Mouse (Mus musculus) lung, embryonic 15.5 days (tissue): ENCODE results near the gene Swap70. TPM values are rescaled to one million over a fixed set of nuclear protein-coding genes. Genes with fewer than 3 reads are reported as not detected.

Experiments
- ATAC-seq: fragments of 200-750 bp; cut with Nextera tagmentation; 2 replicates; pipeline ENCODE4 v1.8.0; 2017; ENCODE audit warnings: moderate number of reproducible peaks, borderline replicate concordance; ENCODE audit not compliant: low FRiP score, low TSS enrichment; ENCODE audit errors: extremely low read depth
- H3K27ac ChIP-seq: fragments of 300-500 bp; sonication (generic); 2 replicates; pipeline ENCODE4 v1.5.1; 2015; ENCODE audit warnings: moderate library complexity, mild to moderate bottlenecking, inconsistent platforms
- H3K27me3 ChIP-seq: fragments of 300-500 bp; sonication (generic); 2 replicates; pipeline ENCODE4 v1.6.1; 2015; ENCODE audit warnings: inconsistent platforms
- H3K36me3 ChIP-seq: fragments of 300-500 bp; sonication (generic); 2 replicates; pipeline ENCODE4 v1.6.1; 2015; ENCODE audit warnings: inconsistent platforms
- H3K4me1 ChIP-seq: fragments of 300-500 bp; sonication (generic); 2 replicates; pipeline ENCODE4 v1.6.1; 2015; ENCODE audit warnings: inconsistent platforms
- H3K4me2 ChIP-seq: fragments of 300-500 bp; sonication (generic); 2 replicates; pipeline ENCODE4 v1.6.1; 2015; ENCODE audit warnings: inconsistent platforms, mild to moderate bottlenecking, moderate library complexity
- H3K4me3 ChIP-seq: fragments of 300-500 bp; sonication (generic); 2 replicates; pipeline ENCODE4 v1.5.1; 2015; ENCODE audit warnings: mild to moderate bottlenecking, inconsistent platforms
- H3K9ac ChIP-seq: fragments of 300-500 bp; sonication (generic); 2 replicates; pipeline ENCODE4 v1.6.1; 2015; ENCODE audit warnings: inconsistent platforms
- H3K9me3 ChIP-seq: fragments of 300-500 bp; sonication (generic); 2 replicates; pipeline ENCODE4 v1.6.1; 2016; ENCODE audit warnings: inconsistent platforms
- WGBS: fragments of 180-500 bp; shearing (Covaris S2); methylation state at CpG from one replicate; pipeline ENCODE4 v1.1.7; 2015; 5-methylcytosine and 5-hydroxymethylcytosine counted together
- polyA plus RNA-seq: library from polyadenylated mRNA; unstranded; fragments of >200 nt; fragmentation: Nextera tagmentation; extraction: Ambion mirVana; gene quantifications from 2 replicates; pipeline ENCODE4 v1.2.1, GENCODE M21; 2015

The Swap70 gene
- polyA plus RNA-seq, 1 experiment from 2014 or later = 36.1 TPM

GRCm38 (mm10) chr7:110281435-110282256 is 60.1 kb downstream of the Swap70 start:
- no peak for ATAC-seq
- H3K27ac ChIP-seq = no peak overlapping the region
- no peak overlapping the region for H3K4me3 ChIP-seq
- 87% methylated on average over 11 of the region's 11 CpGs for WGBS
- no peak overlapping the region for H3K9ac ChIP-seq
- no peaks in the 10 kb centered on the region for H3K27me3 ChIP-seq
- H3K9me3 ChIP-seq = no peaks in the 10 kb centered on the region
- H3K4me2 ChIP-seq = no peak overlapping the region
- no peaks in the 10 kb centered on the region for H3K4me1 ChIP-seq
- peaks cover 46% of the 10 kb centered on the region for H3K36me3 ChIP-seq

DNA sequence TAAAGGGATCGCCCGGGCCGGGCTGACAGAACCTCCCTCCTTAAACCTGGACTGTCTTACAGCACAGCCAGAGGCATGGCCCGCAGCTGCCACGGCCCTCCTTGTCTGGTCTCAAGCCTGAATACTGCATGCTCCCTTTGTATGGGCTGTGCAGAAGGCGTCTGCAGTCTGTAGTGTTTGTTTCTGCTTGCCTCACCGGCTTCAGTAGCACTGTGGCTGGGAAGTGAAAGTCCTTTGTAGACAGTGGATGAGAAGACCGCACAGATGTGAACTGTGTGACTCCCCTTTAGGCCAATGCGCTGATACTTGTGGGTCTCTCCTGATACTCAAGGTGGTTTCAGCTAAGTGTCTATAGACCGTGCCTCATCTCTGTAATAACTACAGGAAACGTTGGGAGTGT is 61.3 kb downstream of the Swap70 start:
- H3K9me3 ChIP-seq = no peaks in the 10 kb centered on the region
- no peak overlapping the region for H3K9ac ChIP-seq
- no peak overlapping the region for H3K27ac ChIP-seq
- ATAC-seq = no peak
- H3K36me3 ChIP-seq = peaks cover 42% of the 10 kb centered on the region
- 73% methylated on average over 11 of the region's 11 CpGs for WGBS
- H3K4me3 ChIP-seq = no peak overlapping the region
- H3K27me3 ChIP-seq = no peaks in the 10 kb centered on the region
- H3K4me2 ChIP-seq = no peak overlapping the region
- H3K4me1 ChIP-seq = peaks cover 10% of the 10 kb centered on the region

DNA sequence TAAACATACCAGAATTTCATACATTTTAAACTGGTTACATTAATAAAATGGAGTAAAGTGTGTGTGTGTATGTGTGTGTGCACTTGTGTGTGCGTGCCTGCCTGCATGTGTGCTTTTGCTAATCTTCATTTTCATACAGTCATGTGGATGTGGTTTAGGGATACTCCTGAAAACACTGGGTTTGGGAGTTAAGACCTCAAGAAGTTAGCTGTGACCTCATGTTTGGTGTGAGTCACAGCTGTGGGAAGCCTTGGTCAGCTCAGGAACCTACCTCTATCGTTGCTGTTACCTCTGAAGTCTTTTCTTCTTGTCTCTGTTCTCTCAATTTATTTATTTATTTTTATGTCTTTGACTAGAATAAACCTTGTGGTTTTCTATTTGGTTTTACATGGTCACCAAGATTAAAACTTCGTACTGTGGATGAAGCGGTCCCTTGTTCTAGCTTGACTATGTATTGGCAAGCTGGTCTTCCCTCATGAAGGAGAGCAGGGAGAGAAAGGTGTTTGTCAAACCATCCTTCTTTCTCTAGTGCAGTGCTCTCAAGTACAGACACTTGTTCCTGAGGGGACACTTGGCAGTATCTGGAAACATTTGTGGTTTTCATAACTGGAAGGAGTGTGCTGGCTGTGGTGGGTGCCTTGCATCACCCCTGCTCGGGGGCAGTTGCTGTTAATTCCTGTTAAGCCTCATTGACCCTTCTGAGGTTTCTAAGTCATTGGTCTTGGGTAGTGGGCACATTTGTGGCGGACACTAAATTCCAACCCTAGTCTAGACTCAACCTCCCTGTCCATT is 62.2 kb downstream of the Swap70 start:
- peaks cover 18% of the 10 kb centered on the region for H3K4me1 ChIP-seq
- no peaks in the 10 kb centered on the region for H3K9me3 ChIP-seq
- H3K27me3 ChIP-seq = no peaks in the 10 kb centered on the region
- WGBS = 77% methylated on average over 6 of the region's 6 CpGs
- ATAC-seq = no peak
- H3K9ac ChIP-seq = no peak overlapping the region
- H3K4me2 ChIP-seq = no peak overlapping the region
- H3K27ac ChIP-seq = no peak overlapping the region
- H3K4me3 ChIP-seq = no peak overlapping the region
- H3K36me3 ChIP-seq = peaks cover 37% of the 10 kb centered on the region

DNA sequence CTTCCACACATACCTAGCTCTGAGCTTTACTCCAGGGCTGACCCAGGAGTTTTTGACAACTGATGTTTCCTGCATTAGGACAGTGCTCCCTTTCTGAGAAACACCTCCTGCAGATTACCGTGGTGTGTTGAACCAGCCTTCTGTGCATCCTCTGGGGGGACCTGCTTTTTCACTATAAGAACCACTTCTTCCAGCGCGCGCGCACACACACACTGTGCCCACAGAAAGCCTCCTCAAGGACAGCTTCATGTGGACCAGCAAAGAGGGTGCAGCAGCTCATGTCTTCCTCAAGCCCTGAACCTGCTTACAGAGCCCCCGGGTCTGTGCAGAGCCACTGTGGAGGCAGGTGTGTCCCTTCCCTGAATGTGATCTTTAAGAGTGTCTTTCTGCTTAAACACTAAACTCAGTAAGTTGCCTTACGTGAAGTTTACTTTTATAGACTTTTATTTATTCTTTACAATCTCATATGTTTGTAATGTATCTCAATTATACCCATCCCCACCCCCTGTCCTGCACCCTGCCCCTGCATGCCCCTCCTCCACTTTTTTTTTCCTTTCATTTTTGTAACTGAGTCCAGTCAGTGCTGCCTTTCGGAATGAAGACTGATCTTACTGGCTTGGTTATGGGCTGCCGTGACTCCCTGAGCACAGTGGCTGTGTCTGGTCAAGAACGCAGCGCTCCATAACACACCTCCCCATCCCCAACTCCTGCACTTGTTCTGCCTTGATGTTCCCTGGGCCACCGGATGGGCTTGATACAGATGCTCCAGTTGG is 63.8 kb downstream of the Swap70 start:
- Histone ChIP-seq H3K4me1 (peaks cover 27% of the 10 kb centered on the region), H3K4me3 (no peak overlapping the region), H3K9ac (no peak overlapping the region), H3K27me3 (no peaks in the 10 kb centered on the region), H3K27ac (no peak overlapping the region), H3K9me3 (no peaks in the 10 kb centered on the region), H3K4me2 (no peak overlapping the region), H3K36me3 (peaks cover 22% of the 10 kb centered on the region)
- ATAC-seq = no peak
- WGBS = 80% methylated on average over 12 of the region's 12 CpGs

- Histone ChIP-seq H3K27ac (no peak overlapping the region), H3K36me3 (peaks cover 18% of the 10 kb centered on the region), H3K4me1 (peaks cover 27% of the 10 kb centered on the region), H3K9me3 (no peaks in the 10 kb centered on the region), H3K27me3 (no peaks in the 10 kb centered on the region), H3K9ac (no peak overlapping the region), H3K4me2 (no peak overlapping the region), H3K4me3 (no peak overlapping the region)
- WGBS = 58% methylated on average over 3 of the region's 3 CpGs
- ATAC-seq = no peak
These were observed 64.3 kb downstream of the Swap70 start for GRCm38 (mm10) chr7:110285849-110286151.

- H3K27me3 ChIP-seq = no peaks in the 10 kb centered on the region
- 79% methylated on average over 8 of the region's 8 CpGs for WGBS
- ATAC-seq = no peak
- no peak overlapping the region for H3K4me2 ChIP-seq
- no peak overlapping the region for H3K27ac ChIP-seq
- H3K9me3 ChIP-seq = no peaks in the 10 kb centered on the region
- H3K9ac ChIP-seq = no peak overlapping the region
- H3K36me3 ChIP-seq = peaks cover 14% of the 10 kb centered on the region
- no peak overlapping the region for H3K4me3 ChIP-seq
- H3K4me1 ChIP-seq = peaks cover 27% of the 10 kb centered on the region
These were observed 64.8 kb downstream of the Swap70 start for GRCm38 (mm10) chr7:110286198-110286732.

DNA sequence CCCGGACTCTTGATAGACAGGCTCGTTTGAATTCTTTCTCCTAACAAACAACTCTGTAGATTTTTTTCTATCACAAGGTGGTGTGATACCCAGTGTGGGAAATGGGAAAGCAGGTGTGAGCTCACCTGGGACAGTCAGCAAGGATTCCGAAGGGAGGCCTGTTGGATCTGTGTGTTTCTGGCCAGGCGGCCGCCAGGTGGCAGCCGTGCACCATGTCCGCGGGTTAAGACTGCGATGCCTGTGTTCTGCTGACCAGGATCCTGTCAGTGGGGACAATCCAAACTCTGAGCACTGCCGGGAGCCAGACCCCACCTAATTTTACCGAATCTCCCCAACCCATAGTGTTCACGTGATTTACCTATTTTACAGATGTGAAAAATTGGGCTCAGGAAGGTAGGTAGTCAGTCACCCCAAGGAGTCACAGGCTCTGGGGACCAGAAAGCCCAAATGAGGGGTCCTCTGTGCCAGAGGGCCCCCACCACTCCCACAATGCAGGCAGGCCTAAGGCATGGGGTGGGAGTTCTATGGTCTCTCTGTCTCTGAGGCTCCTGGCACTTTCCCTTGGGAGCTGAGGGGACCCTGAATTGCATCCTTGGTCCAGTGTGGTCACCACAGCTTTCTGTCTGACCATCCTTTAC is 65.4 kb downstream of the Swap70 start:
- 0 out of 2 replicates have a peak overlapping the region, but pooled peaks have one; percentile 7 for H3K4me2 ChIP-seq
- ATAC-seq = peak; percentile 72; the same call in 1 of the 2 replicates
- peaks cover 27% of the 10 kb centered on the region for H3K4me1 ChIP-seq
- no peaks in the 10 kb centered on the region for H3K9me3 ChIP-seq
- H3K27me3 ChIP-seq = no peaks in the 10 kb centered on the region
- WGBS = 7% methylated on average over 12 of the region's 12 CpGs
- no peak overlapping the region for H3K4me3 ChIP-seq
- H3K27ac ChIP-seq = peak overlapping the region; percentile 77
- H3K9ac ChIP-seq = no peak overlapping the region
- H3K36me3 ChIP-seq = peaks cover 7% of the 10 kb centered on the region; the same call in 1 of the 2 replicates

GRCm38 (mm10) chr7:110287476-110288071 is 66.1 kb downstream of the Swap70 start:
- Histone ChIP-seq H3K27ac (peak overlapping the region; percentile 77), H3K9ac (no peak overlapping the region), H3K4me1 (peaks cover 27% of the 10 kb centered on the region), H3K36me3 (peaks cover 2% of the 10 kb centered on the region; the same call in 1 of the 2 replicates), H3K4me2 (0 out of 2 replicates have a peak overlapping the region, but pooled peaks have one; percentile 7), H3K9me3 (no peaks in the 10 kb centered on the region), H3K27me3 (no peaks in the 10 kb centered on the region), H3K4me3 (no peak overlapping the region)
- ATAC-seq = peak; percentile 47; the same call in 1 of the 2 replicates
- 39% methylated on average over 8 of the region's 8 CpGs for WGBS

GRCm38 (mm10) chr7:110288191-110288604 is 66.7 kb downstream of the Swap70 start:
- Histone ChIP-seq H3K27me3 (no peaks in the 10 kb centered on the region), H3K36me3 (no peaks in the 10 kb centered on the region), H3K4me2 (no peak overlapping the region), H3K9ac (no peak overlapping the region), H3K4me3 (no peak overlapping the region), H3K9me3 (no peaks in the 10 kb centered on the region), H3K27ac (peak overlapping the region; percentile 77), H3K4me1 (peaks cover 27% of the 10 kb centered on the region)
- ATAC-seq = peak; percentile 20; the same call in 1 of the 2 replicates
- WGBS = 70% methylated on average over 4 of the region's 4 CpGs

DNA sequence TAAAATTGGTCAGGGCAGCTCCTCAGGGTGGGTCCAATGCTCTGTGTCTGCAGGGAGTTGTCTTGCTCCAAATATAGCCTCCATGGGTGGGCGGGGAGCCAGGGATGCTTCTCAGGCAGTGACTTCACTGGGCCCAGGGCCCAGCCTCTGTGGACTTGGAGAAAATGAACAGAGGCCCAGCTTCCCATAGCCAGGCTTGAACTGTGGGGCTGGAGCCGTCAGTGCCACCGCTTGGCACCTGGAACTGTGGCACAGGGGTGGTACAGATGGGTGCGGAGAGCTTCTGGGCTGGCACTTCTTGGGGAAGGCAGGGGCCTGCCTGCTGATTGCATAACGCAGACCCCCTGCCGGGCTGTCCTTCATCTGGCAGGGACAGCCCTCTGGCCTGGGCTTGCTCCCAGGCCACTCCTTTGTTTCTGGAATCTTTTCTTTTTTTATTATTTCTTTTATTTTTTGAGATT is 67.2 kb downstream of the Swap70 start:
- peak overlapping the region; percentile 77 for H3K27ac ChIP-seq
- WGBS = 44% methylated on average over 6 of the region's 6 CpGs
- no peaks in the 10 kb centered on the region for H3K9me3 ChIP-seq
- no peaks in the 10 kb centered on the region for H3K36me3 ChIP-seq
- peak; percentile 79 for ATAC-seq
- no peak overlapping the region for H3K4me3 ChIP-seq
- no peaks in the 10 kb centered on the region for H3K27me3 ChIP-seq
- no peak overlapping the region for H3K9ac ChIP-seq
- peaks cover 27% of the 10 kb centered on the region for H3K4me1 ChIP-seq
- no peak overlapping the region for H3K4me2 ChIP-seq
